Mouse (Mus musculus) T-helper 1 cell (primary cell): Measurements from ENCODE around the gene Esrrg.

Experiments
- in situ Hi-C: fragments of 300-600 bp; cut with MboI, MseI; formaldehyde crosslinking; loops from one replicate; pipeline ENCODE4 v1.15.1; 2025; ENCODE audit warnings: high pct_unique_total_duplicates

Esrrg gene

DNA sequence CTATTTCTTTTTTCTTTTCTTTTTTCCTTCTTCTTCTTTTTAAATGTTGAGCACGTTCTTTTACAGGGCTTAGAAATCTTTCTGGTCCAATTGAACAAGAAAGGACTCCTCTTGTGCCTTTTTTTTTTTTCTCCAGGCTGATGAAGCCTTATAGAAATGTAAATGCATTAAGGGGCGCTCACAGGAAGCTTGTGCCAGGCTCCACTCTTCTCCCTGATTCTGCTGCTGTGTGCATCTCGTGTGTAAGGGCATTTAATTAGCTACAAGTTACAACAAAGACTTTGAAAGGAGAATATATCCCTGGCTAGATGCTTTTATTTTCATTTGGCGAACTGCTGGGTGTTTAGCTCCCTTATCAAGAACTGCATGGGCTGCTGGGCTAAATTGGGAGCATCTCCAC lies 374.6 kb downstream of the Esrrg start:
- in situ Hi-C loops: no loop called here

DNA sequence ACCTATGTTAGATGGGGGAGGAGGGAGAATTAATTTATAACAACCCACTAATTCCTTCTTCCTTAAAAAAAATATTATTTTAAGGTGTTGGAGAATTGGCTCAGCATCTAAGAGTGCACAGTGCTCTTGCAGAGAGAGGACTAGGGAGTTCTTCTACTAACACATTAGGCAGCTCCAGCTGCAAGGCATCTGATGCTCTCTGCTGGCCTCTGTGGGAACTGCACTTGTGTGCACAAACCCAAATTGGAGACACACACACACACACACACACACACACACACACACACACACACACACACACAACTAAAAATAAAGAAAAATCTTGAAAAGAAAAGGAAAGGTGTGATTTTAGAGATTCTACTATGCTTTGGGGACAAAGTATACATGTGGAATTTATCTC lies 381.6 kb downstream of the Esrrg start:
- in situ Hi-C loops: no loop called here

DNA sequence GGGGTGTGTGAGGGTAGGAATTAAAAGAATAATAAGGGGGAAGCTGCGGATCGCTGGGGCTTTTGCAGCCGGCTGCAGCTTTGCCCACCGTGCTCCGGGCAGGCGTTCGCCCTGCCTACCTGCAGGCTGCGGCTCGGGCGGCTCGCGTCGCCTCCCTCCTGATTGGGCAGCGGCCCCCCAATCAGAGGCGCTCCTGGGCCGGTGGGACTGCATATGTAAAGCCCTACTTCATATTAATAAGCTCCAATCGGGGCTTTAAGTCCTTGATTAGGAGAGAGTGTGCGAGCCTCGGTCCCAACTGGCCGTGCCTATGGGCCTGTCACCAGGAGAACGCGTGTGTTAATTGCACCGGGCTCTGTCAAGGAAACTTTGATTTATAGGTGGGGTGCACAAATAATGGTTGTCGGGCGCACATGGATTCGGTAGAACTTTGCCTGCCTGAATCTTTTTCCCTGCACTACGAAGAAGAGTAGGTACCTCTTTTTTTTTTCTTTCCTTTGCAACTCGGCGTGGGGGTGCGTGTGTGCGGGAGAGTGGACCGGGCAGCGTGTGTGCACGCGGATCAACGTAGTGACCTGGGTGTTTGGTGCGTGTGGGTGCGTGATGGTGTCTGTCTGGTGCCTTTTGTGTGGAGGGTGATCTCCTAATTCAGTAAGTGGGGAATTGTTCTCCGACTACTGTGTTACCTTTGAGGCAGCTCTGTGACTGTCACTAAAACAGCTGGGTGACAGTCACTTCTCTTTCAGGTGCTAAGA lies 389.2 kb downstream of the Esrrg start:
- in situ Hi-C loops: no loop called here

DNA sequence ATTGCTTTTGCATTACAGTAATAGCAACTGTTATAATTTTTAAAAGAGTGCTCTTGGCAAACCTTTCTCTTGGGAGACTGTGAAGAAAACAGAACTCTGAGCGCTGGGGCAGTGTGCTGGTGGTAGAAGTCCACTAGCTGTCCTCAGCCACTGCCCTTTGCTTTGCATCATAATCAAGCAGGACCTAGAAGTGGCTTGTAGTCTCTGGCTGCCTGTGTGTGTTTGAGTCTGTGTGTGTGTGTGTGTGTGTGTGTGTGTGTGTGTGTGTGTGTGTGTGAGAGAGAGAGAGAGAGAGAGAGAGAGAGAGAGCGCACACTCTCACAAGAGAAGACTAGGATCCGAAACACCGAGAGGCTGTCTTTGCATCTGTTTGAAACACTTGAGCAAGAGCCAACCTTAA lies 390.5 kb downstream of the Esrrg start:
- in situ Hi-C loops: no loop called here

DNA sequence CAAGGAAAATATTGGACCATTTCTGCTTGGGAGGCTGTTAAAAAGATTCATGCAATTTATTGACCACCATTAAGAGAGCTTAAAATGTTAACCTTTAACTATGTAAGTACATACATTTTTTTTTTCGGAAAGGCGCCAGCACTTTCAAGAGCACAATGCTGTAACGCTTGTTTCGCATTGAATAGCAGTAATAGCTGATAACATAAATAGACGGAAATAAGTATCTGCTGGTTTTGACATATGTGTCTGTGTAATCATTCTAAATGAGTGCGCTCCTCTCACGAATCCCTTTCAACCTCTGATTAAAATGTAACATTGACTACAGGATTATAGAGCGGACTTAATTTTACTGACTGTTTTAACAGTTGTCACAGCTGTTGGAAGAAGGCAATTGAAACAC lies 391.6 kb downstream of the Esrrg start:
- in situ Hi-C loops: no loop called here

DNA sequence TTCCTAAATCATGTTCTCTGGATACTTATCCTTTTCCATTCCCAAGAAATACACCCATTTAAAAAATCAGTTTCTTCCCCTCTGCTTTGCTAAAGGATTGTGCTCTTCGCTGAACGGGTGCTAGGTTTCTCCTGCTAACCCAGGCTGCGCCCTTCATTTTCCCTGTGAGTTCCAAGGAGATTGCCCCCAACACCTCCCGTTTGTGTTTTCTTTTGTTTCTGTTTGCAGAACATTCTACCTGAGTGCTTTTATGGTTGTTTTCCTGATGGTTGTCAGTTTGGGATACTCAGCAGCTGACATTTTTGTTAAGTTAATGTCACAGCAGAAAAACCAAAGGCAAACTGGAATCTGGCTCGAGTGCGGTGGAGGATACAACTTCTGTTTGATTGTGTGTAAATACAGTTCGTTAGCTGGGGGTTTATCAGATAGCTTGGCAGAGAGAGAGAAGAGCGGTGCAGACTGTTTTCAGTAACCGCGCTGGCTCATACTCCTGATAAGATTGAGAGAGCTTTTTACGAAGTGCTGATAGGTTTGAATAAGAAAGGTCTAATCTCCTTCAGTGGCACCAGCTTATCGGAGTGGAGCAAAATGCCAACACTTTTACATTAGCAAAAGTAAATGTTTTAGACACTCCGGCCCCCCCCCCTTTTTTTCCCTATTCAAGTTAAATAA lies 398.4 kb downstream of the Esrrg start:
- in situ Hi-C loops: no loop called here

DNA sequence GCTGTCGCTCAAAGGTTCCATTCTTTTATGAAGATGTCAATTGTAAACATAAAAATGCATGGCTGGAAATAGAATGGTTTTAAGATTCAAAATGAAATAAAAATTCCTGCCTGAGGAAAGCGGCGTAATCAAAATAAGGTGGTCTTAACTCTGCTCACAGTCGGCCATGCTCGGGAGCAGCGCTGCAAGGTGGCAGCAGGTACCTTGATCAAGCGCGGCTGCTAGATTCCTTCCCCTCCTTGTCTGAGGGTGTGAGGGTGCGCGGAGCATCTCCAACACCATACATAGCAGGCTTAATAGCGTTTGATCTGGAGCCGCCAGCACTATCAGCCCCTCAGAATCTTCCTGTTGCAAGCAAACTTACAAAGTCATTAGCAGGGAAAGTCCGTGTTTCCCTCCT lies 399.9 kb downstream of the Esrrg start:
- in situ Hi-C loops: no loop called here

DNA sequence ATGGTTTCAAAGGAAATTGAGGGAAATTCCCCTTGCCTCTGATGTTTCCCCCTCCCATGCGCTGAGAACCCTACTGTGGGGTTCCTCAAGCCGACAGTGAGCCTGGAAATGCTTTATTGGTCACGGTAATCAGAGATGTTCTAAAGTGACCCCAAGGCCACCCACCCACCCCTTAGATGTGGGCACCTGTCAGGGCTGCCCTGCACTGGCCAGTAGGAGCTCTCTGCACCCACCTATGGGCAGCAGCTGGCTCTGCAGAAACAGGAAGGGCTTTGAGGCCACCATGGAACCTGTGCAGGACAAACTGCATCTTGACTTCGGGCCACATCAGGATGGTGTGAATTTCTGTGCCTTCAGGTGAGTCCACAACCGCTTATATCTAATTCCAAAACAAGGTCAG lies 401.3 kb downstream of the Esrrg start:
- in situ Hi-C loops: no loop called here

DNA sequence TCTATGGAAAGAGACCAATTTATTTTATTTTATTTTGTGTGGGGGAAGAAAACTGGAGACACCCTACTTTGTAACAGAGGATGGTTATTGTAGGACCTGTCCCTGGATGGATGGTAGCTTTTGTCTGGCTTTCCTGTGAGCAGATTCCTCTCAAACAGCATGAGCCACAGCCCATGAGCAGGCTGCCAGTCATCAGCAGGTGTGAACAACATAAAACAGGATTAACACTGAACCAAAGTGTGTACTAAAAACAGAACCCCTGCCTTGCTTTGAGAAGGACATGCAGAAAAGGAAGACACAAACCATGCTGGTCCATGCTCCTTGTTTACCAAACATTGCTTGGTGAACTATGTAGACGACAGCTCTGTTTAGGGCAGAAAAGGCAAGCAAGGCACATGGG lies 402.3 kb downstream of the Esrrg start:
- in situ Hi-C loops: no loop called here

DNA sequence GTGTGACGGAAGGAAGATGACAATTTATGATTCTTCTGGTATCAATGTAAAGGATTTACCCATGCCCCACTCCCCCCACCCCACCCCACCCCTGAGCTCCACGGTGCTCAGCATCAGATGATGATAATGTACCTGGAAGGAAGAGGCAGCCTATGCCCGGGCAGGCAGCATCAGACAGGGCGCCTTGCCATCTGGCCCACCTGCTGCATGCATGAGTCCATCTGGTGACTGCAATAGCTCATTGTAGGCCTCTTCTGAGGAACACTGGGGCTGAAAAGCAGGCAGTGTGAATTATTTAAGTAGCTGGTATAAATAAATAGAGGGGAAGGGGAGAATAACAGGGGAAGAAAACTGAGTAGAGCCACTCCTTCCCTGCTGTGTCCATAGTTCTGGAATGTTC lies 405.8 kb downstream of the Esrrg start:
- in situ Hi-C loops: no loop called here

DNA sequence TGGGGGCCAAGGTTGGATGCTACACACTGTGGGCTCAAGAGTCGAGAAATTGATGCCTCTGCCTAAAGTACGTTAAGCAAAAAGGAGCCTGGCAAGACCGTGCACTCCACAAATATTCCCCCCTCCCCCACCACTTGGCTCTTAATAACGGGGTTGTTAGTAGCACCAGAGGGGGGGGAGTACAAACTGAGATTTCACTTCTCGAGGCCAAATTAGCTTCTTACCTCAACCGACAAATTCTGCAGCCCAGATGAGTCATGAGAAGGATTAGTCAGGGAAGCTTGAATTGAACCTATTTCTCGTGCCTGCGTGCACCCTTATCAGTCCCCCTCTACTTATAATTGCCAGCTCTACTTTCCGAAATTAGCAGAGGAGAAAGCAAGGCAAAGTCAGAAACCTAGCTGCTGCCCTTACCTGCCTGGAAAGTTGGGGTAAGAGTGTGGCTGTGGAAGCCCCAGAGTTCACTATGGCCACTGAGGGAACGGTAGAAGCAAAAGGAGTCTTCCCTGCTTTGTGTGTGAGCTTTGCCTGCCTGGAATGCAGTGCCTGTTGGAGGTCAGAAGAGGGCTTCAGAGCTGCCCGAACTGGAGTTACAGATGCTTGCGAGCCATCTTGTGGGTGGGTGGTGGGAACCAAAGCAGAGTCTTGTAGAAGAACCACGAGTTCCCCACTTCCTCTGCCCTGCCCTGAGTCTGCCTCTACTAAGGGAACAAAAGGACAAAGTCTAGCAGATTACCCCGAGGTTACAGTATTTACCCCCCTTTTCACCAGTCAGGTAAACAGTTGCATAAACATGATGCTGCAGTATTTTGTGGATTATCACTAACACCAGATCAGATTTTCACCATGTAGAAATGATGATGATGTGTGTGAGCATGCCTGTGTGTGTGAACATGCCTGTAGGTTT lies 409.6 kb downstream of the Esrrg start:
- in situ Hi-C loops: no loop called here

DNA sequence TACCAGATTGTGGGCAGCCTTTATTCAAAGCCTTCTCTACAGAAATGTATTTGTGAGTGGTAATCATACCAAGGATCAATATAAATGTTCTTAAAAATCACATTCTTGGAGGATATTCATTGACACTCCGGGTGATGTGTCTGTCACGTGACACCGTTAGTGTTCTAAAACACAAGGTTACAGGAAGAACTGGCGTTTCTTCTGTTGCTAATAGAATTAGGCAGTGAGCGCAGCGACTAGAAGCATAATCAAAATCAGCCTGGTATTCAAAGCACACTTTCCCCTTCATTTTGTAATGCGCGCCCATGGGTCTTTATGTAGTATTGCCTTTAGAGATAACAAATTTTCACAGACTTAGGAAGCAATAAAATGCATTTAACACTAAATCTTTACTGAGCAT lies 420.6 kb downstream of the Esrrg start:
- in situ Hi-C loops: no loop called here

DNA sequence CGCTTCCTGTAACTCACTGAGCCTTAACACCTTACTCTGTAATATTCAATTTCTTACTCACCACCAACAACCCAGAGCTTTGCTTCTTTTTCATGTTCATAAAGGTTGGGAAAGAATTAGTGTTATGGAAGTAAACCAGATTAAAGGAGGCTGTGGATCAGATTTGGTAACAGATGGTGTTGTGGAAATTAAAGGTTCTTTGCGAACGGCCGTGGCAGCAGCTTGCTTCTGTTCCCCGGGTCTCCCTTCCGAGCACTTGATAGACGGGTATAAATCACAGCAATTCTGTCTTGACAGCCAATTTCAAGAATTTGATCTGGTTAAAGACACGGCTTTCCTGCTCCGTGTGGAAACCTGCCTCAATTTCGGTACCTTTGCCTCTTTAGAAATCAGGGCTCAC lies 421.5 kb downstream of the Esrrg start:
- in situ Hi-C loops: no loop called here

DNA sequence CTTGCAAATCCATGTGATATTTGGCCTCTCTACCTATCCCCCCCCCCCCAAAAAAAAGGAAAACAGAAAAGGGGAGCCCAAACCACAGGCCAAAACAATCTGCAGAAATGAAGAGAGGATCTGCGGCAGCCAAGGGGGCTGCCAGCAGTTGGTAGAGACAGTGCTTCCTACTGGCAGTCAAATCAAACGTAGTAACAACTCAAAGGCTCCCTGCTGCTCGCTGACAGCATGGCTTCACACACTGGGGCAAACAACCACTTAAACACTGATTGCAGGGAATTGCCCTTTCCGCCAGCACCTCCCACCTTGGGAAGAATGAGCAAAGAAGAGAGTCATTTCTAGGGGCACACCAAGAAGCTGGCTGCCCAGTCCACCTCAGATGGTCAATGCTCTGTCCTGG lies 422.7 kb downstream of the Esrrg start:
- in situ Hi-C loops: no loop called here

DNA sequence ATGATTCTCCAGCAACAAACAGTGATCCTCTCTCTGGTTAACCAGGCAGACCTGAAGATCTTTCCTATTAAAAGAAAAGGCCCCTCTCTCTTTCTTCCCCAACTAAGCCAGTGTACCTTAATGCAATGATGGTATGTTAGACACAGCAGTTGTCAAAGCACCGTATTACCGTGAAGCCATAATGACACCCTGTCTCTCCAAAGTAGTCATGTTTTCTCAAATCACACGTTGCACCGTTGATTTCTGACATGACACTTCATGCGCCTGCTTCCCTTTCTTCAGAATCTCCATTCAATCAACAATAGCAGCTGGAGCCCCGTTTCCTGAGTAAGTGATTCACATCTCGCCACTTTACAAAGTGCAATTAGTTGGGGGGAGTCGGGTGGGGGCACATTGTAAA lies 427.4 kb downstream of the Esrrg start:
- in situ Hi-C loops: no loop called here

DNA sequence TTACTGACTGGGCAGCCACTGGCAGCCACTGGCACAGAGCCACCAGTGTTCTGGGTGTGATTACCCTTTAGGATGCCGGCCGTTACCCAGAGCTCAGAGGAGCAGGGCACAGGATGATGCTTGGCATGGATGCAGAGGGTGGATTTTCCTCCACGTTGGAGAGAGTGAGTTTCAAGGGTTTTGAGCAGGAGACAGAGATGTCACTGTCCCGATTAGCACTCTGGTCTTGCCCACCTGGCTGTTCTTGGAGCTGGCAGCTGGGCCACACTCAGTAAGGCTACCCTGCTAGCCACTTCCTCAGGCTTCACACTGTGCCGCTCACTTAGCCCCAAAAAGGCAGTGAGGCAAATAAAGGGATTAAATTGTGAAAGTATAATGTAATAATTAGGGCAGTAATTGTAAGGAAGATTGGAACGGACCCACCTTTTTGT lies 438.1 kb downstream of the Esrrg start:
- in situ Hi-C loops: no loop called here

DNA sequence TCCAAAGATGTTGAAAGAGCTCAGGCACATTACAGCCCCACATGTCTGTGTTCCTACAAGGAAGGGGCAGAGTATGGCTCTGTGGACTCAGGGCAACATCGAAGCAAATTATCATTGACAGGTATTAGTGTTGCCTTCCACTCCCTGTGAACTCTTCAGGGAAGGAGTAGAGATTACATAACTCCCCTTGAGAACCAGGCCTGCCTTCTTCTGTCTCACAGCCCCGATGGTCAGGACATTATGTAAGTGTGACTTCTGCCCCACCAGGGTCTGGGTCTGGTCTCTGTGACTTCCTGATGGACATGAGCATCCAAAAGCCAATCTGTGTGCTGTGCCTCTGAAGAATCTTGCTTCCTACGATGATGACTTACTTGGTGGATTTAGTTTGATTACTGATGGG lies 438.6 kb downstream of the Esrrg start:
- in situ Hi-C loops: no loop called here

DNA sequence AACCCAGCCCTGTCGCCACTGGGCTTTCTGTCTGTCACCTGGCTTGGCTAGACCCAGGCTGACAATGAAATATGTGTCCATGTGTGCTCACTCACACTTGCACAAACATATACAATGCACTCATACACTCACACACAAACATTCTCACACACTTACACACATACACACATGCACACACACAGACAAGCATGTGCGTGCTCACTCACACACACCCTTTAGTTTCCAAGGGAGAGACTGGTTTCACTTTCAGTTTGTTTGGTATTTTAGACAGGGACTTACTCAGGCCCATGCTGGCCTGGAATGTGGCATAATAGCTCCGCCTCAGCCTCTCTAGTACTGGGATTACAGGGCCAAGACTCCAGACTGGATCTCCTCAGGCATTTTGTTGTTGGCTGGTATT lies 447.3 kb downstream of the Esrrg start:
- in situ Hi-C loops: no loop called here

DNA sequence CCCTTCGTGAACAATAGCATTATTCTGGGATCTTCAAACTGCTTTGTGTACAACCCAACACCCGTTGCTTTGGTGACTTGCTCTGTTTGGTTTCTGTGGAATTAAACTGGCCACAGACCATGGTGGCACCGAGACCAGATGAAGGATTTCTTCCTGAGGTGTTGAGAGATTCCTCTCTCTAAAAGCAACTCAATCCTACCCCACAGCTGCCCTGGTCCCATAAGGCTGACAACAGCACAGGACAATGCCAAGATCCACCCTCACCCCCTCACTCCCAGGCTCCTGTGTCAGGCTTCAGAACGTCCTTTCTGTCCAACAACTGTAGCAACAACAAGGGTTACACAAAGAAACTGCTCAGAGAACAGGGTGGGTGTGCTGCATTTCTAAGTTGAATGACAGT lies 449.3 kb downstream of the Esrrg start:
- in situ Hi-C loops: no loop called here

DNA sequence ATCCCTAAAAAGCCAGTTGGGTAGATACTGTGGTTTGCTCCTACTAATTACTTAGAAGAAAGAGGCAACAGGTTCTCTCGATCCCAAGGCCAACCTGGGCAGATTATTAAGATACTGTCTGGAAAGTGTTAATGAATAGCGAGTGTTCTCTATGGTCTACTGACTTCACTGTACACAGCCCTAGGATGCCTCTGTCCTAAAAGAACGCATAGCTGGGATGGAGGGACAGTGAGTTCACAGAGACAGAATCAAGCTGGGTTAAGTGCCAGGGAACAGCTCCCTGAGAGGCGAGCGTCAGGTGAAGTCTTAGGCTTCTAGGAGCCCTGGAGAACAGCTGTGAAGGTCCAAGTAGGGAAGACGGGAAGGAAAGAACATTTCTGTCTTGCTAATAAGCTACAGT lies 450.4 kb downstream of the Esrrg start:
- in situ Hi-C loops: no loop called here

DNA sequence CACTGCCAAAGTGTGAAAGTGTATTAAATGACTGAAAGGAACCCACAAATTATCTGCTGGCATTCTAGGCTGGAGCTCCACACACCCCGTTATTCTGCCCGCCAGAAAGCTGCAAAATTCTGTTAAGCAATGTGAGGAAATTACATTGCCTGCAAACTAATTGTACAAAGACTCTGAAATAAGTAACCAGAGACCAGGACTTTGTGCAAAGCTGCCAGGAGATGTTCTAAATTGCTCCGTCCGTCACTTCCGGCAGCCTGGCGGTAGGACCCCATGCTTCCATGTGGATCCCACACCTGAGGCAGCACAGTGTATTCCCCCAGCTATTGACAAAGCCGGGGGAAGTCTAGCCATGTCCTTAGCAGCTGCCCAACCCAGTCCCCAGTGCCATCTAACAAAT lies 451.9 kb downstream of the Esrrg start:
- in situ Hi-C loops: no loop called here

DNA sequence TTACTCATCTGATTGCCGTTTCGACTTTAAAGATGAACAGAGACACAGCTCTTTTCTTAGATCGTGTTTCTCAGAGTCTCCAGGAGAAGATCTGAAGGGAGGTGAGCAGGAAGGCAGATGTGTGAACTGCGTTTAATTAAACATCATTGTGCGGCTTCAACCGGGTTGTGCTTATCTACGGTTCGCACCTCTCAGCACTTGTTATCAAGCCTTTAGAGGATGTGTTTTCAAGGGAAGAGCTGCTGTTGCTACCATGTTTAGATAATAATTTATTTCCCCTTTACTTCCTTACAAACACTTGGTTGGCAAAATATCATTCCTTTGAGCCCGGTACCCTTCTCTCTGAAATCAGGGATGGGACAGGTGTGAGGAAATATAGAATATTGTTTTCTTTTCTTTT lies 460.2 kb downstream of the Esrrg start:
- in situ Hi-C loops: no loop called here

DNA sequence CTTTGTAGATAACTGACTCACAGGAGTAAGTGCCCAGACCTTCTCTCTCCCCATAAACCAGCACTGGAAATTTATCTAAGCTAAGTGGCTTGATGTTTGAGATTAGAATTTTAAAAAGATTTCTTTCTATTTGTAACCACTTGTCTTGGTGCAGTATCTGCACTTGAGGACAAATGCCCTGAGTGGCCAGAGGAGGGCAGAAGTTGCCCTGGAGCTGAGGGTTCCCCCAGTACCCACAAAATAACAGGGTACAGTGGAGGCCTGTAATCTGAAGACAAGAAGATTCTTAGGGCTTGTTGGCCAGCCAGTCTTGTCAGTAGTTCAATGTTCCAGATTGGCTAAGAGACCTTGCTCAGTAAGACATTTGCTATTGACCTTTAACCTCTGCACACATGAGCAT lies 461.3 kb downstream of the Esrrg start:
- in situ Hi-C loops: no loop called here
